Mouse (Mus musculus): ENCODE measurements around the gene Srsf6.
A peak's percentile ranks its signal among the peaks of the same experiment; 100 is the strongest.

Srsf6 gene

GRCm38 (mm10) chr2:162932706-162933105 lies 1.4 kb downstream of the Srsf6 start:
- peak; percentile 57 to 70 for DNase-seq (ENCODE audit: low spot score in 2 of 2)

- no peak for DNase-seq (ENCODE audit: low spot score in 2 of 2)
Measured at GRCm38 (mm10) chr2:162934421-162934820, 3.1 kb downstream of the Srsf6 start.

GRCm38 (mm10) chr2:162935700-162936099 lies 4.4 kb downstream of the Srsf6 start:
- DNase-seq (ENCODE audit: low spot score in 2 of 2): no peak

GRCm38 (mm10) chr2:162939562-162939961 lies 8.2 kb downstream of the Srsf6 start:
- no peak for DNase-seq (ENCODE audit: low spot score in 2 of 2)

GRCm38 (mm10) chr2:162943148-162943846 lies 12.0 kb downstream of the Srsf6 start, which contains the start of gene L3mbtl1:
TSS of gene L3mbtl1 (plus strand) at chr2:162943472.
- peak; percentile 73 for DNase-seq (ENCODE audit: low spot score in 2 of 2)

- peak; percentile 47 to 56 for DNase-seq (ENCODE audit: low spot score in 2 of 2)
Measured at GRCm38 (mm10) chr2:162943931-162944330, 12.6 kb downstream of the Srsf6 start.

GRCm38 (mm10) chr2:162946964-162947363 lies 15.6 kb downstream of the Srsf6 start:
- DNase-seq (ENCODE audit: low spot score in 2 of 2): no peak

GRCm38 (mm10) chr2:162947736-162948135 lies 16.4 kb downstream of the Srsf6 start:
- DNase-seq (ENCODE audit: low spot score in 2 of 2): peak; percentile 62 to 67

GRCm38 (mm10) chr2:162948221-162948620 lies 16.9 kb downstream of the Srsf6 start:
- DNase-seq (ENCODE audit: low spot score in 2 of 2): peak; percentile 40 to 47

- DNase-seq (ENCODE audit: low spot score in 2 of 2): no peak
Measured at GRCm38 (mm10) chr2:162950776-162951175, 19.4 kb downstream of the Srsf6 start.

- no peak for DNase-seq (ENCODE audit: low spot score in 2 of 2)
Measured at GRCm38 (mm10) chr2:162956843-162957242, 25.5 kb downstream of the Srsf6 start.

- no peak for DNase-seq (ENCODE audit: low spot score in 2 of 2)
Measured at GRCm38 (mm10) chr2:162961321-162961720, 30.0 kb downstream of the Srsf6 start.

- DNase-seq (ENCODE audit: low spot score in 2 of 2): no peak
Measured at GRCm38 (mm10) chr2:162966734-162967133, 35.4 kb downstream of the Srsf6 start.

- DNase-seq (ENCODE audit: low spot score in 2 of 2): no peak
Measured at GRCm38 (mm10) chr2:162968357-162968756, 37.0 kb downstream of the Srsf6 start.

- no peak for DNase-seq (ENCODE audit: low spot score in 2 of 2)
Measured at GRCm38 (mm10) chr2:162969101-162969500, 37.8 kb downstream of the Srsf6 start.

- no peak for DNase-seq (ENCODE audit: low spot score in 2 of 2)
Measured at GRCm38 (mm10) chr2:162970896-162971295, 39.6 kb downstream of the Srsf6 start.

- no peak for DNase-seq (ENCODE audit: low spot score in 2 of 2)
Measured at GRCm38 (mm10) chr2:162972752-162973151, 41.4 kb downstream of the Srsf6 start.

GRCm38 (mm10) chr2:162973206-162973605 lies 41.9 kb downstream of the Srsf6 start:
- DNase-seq (ENCODE audit: low spot score in 2 of 2): no peak

- DNase-seq (ENCODE audit: low spot score in 2 of 2): no peak
Measured at GRCm38 (mm10) chr2:162973637-162974036, 42.3 kb downstream of the Srsf6 start.

- DNase-seq (ENCODE audit: low spot score in 2 of 2): peak; percentile 51 to 55
Measured at GRCm38 (mm10) chr2:162975157-162975775, 43.9 kb downstream of the Srsf6 start.

GRCm38 (mm10) chr2:162976001-162976400 lies 44.7 kb downstream of the Srsf6 start:
- DNase-seq (ENCODE audit: low spot score in 2 of 2): peak in 1 of 2 experiments; percentile 47

- DNase-seq (ENCODE audit: low spot score in 2 of 2): no peak
Measured at GRCm38 (mm10) chr2:162984381-162984780, 53.1 kb downstream of the Srsf6 start.

GRCm38 (mm10) chr2:162985923-162986322 lies 54.6 kb downstream of the Srsf6 start:
- DNase-seq (ENCODE audit: low spot score in 2 of 2): peak; percentile 68 to 70
